Mouse (Mus musculus): ENCODE results near the gene Hadha. TPM values are rescaled to one million over a fixed set of nuclear protein-coding genes. Genes with fewer than 3 reads are reported as not detected.

The Hadha gene
- polyA plus RNA-seq, 1 experiment, result 65.9 TPM

DNA sequence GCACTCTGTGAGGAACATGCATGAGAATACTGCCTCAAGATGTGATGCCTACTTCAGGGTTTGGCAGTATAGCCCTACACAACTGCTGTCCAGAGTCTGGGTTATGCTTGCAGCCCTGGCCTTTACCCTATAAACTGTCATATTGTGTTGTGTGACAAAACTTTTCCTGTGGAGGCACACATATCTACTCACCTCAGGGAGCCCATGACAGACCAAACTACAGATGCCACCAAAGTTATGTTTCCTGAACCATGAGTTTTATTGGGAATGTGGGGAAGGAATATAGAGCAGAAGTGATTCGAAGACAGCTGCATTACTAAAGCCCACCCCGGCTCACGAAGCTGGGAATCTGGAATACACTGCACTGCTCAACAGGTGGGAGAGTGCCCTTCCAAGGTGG lies 51.6 kb downstream of the Hadha start:
- peaks cover 40% of the 10 kb centered on the region for H3K27me3 ChIP-seq (ENCODE audit: control insufficient read depth, insufficient read depth, insufficient read length)
- TF ChIP-seq CTCF (IDR thresholded peaks at IDR 0.05; ENCODE audit: control insufficient read depth, insufficient read depth, insufficient read length) (no peak), USF1 (IDR thresholded peaks at IDR 0.05; ENCODE audit: low read depth) (no peak), MYOG (IDR thresholded peaks at IDR 0.05; ENCODE audit: control insufficient read depth, extremely low read depth, insufficient read length) (no peak), MYOD1 (IDR thresholded peaks at IDR 0.05; ENCODE audit: control insufficient read depth, insufficient read length, low read depth) (no peak), MAX (IDR thresholded peaks at IDR 0.05) (no peak), CEBPB (IDR thresholded peaks at IDR 0.05; ENCODE audit: low read depth) (no peak), FOSL1 (IDR thresholded peaks at IDR 0.05; ENCODE audit: insufficient read depth, low read length, poor library complexity, severe bottlenecking) (no peak)

DNA sequence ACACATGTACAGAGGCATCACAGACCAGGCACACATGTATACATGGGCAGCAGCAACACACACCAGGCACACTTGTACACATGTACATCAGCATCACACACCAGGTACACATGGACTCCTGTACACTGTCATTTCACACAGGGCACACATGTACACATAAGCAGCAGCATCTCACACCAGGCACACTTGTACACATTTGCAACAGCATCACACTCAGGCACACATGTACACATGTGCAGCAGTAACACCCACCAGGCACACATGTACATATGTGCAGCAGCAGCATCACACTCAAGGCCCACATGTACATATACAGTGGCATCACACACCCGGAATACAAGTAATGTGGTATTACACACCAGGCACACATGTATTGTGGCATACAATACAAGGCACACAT lies 56.7 kb downstream of the Hadha start:
- Histone ChIP-seq H3K36me3 (ENCODE audit: control insufficient read depth, insufficient read depth) (no peaks in the 10 kb centered on the region), H3ac (ENCODE audit: control insufficient read depth, insufficient read length, low read depth) (no peak overlapping the region), H3K79me2 (ENCODE audit: control insufficient read depth, insufficient read depth) (no peaks in the 10 kb centered on the region), H3K27me3 (ENCODE audit: control insufficient read depth, insufficient read depth, insufficient read length) (peaks cover 13% of the 10 kb centered on the region), H3K4me3 (ENCODE audit: insufficient read depth, poor library complexity, severe bottlenecking) (no peak overlapping the region), H3K79me3 (ENCODE audit: low read depth) (no peaks in the 10 kb centered on the region)
- TF ChIP-seq USF1 (IDR thresholded peaks at IDR 0.05; ENCODE audit: low read depth), result no peak
- TF ChIP-seq CEBPB (IDR thresholded peaks at IDR 0.05; ENCODE audit: low read depth), result no peak
- no peak for TF ChIP-seq MYOD1 (IDR thresholded peaks at IDR 0.05; ENCODE audit: control insufficient read depth, insufficient read length, low read depth)
- no peak for TF ChIP-seq FOSL1 (IDR thresholded peaks at IDR 0.05; ENCODE audit: insufficient read depth, low read length, poor library complexity, severe bottlenecking)
- no peak for TF ChIP-seq MYOG (IDR thresholded peaks at IDR 0.05; ENCODE audit: control insufficient read depth, extremely low read depth, insufficient read length)
- TF ChIP-seq CTCF (IDR thresholded peaks at IDR 0.05; ENCODE audit: control insufficient read depth, insufficient read depth, insufficient read length), result no peak
- no peak for TF ChIP-seq MAX (IDR thresholded peaks at IDR 0.05)

More for the DNA sequence above, 51.6 kb downstream of the Hadha start:
- H3ac ChIP-seq (ENCODE audit: control insufficient read depth, insufficient read length, low read depth), result no peak overlapping the region
- no peaks in the 10 kb centered on the region for H3K36me3 ChIP-seq (ENCODE audit: control insufficient read depth, insufficient read depth)
- H3K79me3 ChIP-seq (ENCODE audit: low read depth), result no peaks in the 10 kb centered on the region
- no peaks in the 10 kb centered on the region for H3K79me2 ChIP-seq (ENCODE audit: control insufficient read depth, insufficient read depth)
- H3K4me3 ChIP-seq (ENCODE audit: insufficient read depth, poor library complexity, severe bottlenecking), result no peak overlapping the region

DNA sequence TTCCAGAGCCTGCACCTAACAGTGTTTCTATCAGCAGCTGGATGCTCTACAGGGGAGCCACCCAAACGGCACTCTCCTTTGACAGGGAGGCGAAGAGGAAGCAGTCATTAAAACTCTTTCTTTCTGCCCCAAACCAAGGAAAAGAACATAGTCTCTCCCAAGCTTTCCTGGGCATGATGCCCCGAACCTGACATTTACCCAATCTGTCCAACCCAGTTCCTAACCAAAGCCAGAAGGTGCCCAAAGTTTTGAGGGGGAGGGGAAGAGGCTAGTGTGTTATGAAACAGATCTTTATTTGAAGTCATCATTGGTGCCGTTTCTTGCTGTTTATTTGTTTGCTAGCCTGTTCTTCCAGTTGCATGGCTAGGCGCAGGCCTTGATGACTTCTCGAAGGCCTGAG lies 59.2 kb downstream of the Hadha start:
- TF ChIP-seq MYOD1 (IDR thresholded peaks at IDR 0.05; ENCODE audit: control insufficient read depth, insufficient read length, low read depth) (no peak), MYOG (IDR thresholded peaks at IDR 0.05; ENCODE audit: control insufficient read depth, extremely low read depth, insufficient read length) (no peak), CTCF (IDR thresholded peaks at IDR 0.05; ENCODE audit: control insufficient read depth, insufficient read depth, insufficient read length) (no peak), CEBPB (IDR thresholded peaks at IDR 0.05; ENCODE audit: low read depth) (no peak), USF1 (IDR thresholded peaks at IDR 0.05; ENCODE audit: low read depth) (no peak), FOSL1 (IDR thresholded peaks at IDR 0.05; ENCODE audit: insufficient read depth, low read length, poor library complexity, severe bottlenecking) (no peak), MAX (IDR thresholded peaks at IDR 0.05) (no peak)
- Histone ChIP-seq H3K36me3 (ENCODE audit: control insufficient read depth, insufficient read depth) (no peaks in the 10 kb centered on the region), H3K79me2 (ENCODE audit: control insufficient read depth, insufficient read depth) (no peaks in the 10 kb centered on the region), H3K4me3 (ENCODE audit: insufficient read depth, poor library complexity, severe bottlenecking) (no peak overlapping the region), H3K79me3 (ENCODE audit: low read depth) (no peaks in the 10 kb centered on the region), H3K27me3 (ENCODE audit: control insufficient read depth, insufficient read depth, insufficient read length) (peaks cover 5% of the 10 kb centered on the region), H3ac (ENCODE audit: control insufficient read depth, insufficient read length, low read depth) (no peak overlapping the region)

DNA sequence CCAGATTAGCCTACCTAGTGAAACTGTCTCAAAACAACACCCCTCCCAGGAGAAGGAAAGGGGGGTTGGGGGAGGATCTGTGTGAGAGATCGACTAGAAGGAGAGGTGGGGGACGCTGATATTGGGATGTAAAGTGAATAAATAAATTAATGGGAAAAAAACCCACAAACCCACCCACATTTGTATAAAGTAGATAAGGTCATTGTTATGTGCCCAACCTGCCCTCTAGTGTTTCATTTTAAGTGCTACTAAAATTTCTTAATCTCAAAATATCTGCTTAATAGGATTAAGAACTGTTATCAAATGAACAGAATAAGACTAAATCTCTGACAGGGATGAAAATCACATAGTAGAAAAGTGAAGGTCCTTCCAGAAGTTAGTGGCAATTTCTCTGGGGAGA lies 60.6 kb downstream of the Hadha start:
- H3K27me3 ChIP-seq (ENCODE audit: control insufficient read depth, insufficient read depth, insufficient read length), result peaks cover 5% of the 10 kb centered on the region
- TF ChIP-seq CEBPB (IDR thresholded peaks at IDR 0.05; ENCODE audit: low read depth) (no peak), MYOD1 (IDR thresholded peaks at IDR 0.05; ENCODE audit: control insufficient read depth, insufficient read length, low read depth) (no peak), FOSL1 (IDR thresholded peaks at IDR 0.05; ENCODE audit: insufficient read depth, low read length, poor library complexity, severe bottlenecking) (no peak)
- H3K36me3 ChIP-seq (ENCODE audit: control insufficient read depth, insufficient read depth), result no peaks in the 10 kb centered on the region
- no peaks in the 10 kb centered on the region for H3K79me2 ChIP-seq (ENCODE audit: control insufficient read depth, insufficient read depth)
- H3K4me3 ChIP-seq (ENCODE audit: insufficient read depth, poor library complexity, severe bottlenecking), result no peak overlapping the region
- no peaks in the 10 kb centered on the region for H3K79me3 ChIP-seq (ENCODE audit: low read depth)
- H3ac ChIP-seq (ENCODE audit: control insufficient read depth, insufficient read length, low read depth), result no peak overlapping the region

DNA sequence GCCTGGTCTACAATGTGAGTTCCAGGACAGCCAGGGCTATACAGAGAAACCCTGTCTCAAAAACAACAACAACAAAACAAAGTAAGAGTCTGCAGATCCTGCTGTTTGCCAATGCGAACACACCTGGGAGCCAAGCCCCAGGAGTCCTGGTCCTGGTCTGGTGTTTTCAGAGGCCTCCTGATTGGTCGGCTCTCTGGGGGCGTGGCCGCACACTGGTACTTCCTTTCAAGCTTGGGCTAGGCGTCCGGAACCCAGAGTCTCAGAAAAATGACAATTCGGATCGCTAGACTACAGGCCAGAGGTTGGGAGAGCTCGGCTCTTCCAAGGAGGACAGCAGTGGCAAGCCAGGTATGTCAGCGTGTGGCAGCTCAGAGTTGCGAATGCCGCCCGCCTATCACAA lies 62.3 kb downstream of the Hadha start:
- Histone ChIP-seq H3K79me3 (ENCODE audit: low read depth) (no peaks in the 10 kb centered on the region), H3K4me3 (ENCODE audit: insufficient read depth, poor library complexity, severe bottlenecking) (no peak overlapping the region), H3K79me2 (ENCODE audit: control insufficient read depth, insufficient read depth) (no peaks in the 10 kb centered on the region), H3K27me3 (ENCODE audit: control insufficient read depth, insufficient read depth, insufficient read length) (peaks cover under 1% of the 10 kb centered on the region), H3ac (ENCODE audit: control insufficient read depth, insufficient read length, low read depth) (no peak overlapping the region), H3K36me3 (ENCODE audit: control insufficient read depth, insufficient read depth) (no peaks in the 10 kb centered on the region)
- TF ChIP-seq MAX (IDR thresholded peaks at IDR 0.05) (no peak), MYOG (IDR thresholded peaks at IDR 0.05; ENCODE audit: control insufficient read depth, extremely low read depth, insufficient read length) (no peak), FOSL1 (IDR thresholded peaks at IDR 0.05; ENCODE audit: insufficient read depth, low read length, poor library complexity, severe bottlenecking) (no peak), MYOD1 (IDR thresholded peaks at IDR 0.05; ENCODE audit: control insufficient read depth, insufficient read length, low read depth) (no peak), CEBPB (IDR thresholded peaks at IDR 0.05; ENCODE audit: low read depth) (no peak), USF1 (IDR thresholded peaks at IDR 0.05; ENCODE audit: low read depth) (no peak), CTCF (IDR thresholded peaks at IDR 0.05; ENCODE audit: control insufficient read depth, insufficient read depth, insufficient read length) (no peak)

Measured in C2C12 (cell line).